Mouse (Mus musculus) midbrain, embryonic 10.5 days (tissue): ENCODE results near the gene Atp8b3. TPM values are rescaled to one million over a fixed set of nuclear protein-coding genes. Genes with fewer than 3 reads are reported as not detected.

ENCODE experiments used
- DNase-seq: peaks from one replicate; pipeline ENCODE4 v3.0.0-alpha.2; 2017; ENCODE audit warnings: low spot score
- H3K27ac ChIP-seq: fragments of 300-500 bp; sonication (generic); replicated peaks from 2 replicates; pipeline ENCODE4 v1.5.1; 2016; ENCODE audit warnings: mild to moderate bottlenecking
- H3K27me3 ChIP-seq: fragments of 300-500 bp; sonication (generic); 2 replicates; pipeline ENCODE4 v1.6.1; 2016; ENCODE audit warnings: low read depth, mild to moderate bottlenecking; ENCODE audit not compliant: poor library complexity, severe bottlenecking
- H3K36me3 ChIP-seq: fragments of 300-500 bp; sonication (generic); 2 replicates; pipeline ENCODE4 v1.6.1; 2016; ENCODE audit warnings: mild to moderate bottlenecking, moderate library complexity
- H3K4me1 ChIP-seq: fragments of 300-500 bp; sonication (generic); 2 replicates; pipeline ENCODE4 v1.6.1; 2016
- H3K4me3 ChIP-seq: fragments of 300-500 bp; sonication (generic); 2 replicates; pipeline ENCODE4 v1.5.1; 2016; ENCODE audit warnings: mild to moderate bottlenecking, moderate library complexity
- H3K9me3 ChIP-seq: fragments of 300-500 bp; sonication (generic); replicated peaks from 2 replicates; pipeline ENCODE4 v1.6.1; 2016; ENCODE audit warnings: mild to moderate bottlenecking
- WGBS: fragments of 180-500 bp; shearing (Covaris S2); methylation state at CpG from one replicate; pipeline ENCODE4 v1.1.7; 2016; 5-methylcytosine and 5-hydroxymethylcytosine counted together
- polyA plus RNA-seq: library from polyadenylated mRNA; unstranded; fragments of >200 nt; fragmentation: Nextera tagmentation; extraction: Ambion mirVana; gene quantifications from 2 replicates; pipeline ENCODE4 v1.2.1, GENCODE M21; 2016

The Atp8b3 gene
- polyA plus RNA-seq, 1 experiment from 2014 or later, result 0.79 TPM

- Histone ChIP-seq H3K9me3 (no peaks in the 10 kb centered on the region), H3K4me1 (peaks cover 78% of the 10 kb centered on the region), H3K36me3 (no peaks in the 10 kb centered on the region), H3K27me3 (peaks cover 5% of the 10 kb centered on the region; the same call in 1 of the 2 replicates), H3K27ac (peak overlapping the region; percentile 87), H3K4me3 (peak overlapping the region; percentile 82)
- under 1% methylated on average over 96 of the region's 96 CpGs for WGBS
- DNase-seq, result peak; percentile 50
These were observed 37.6 kb upstream of the Atp8b3 start for GRCm38 (mm10) chr10:80576351-80577194.

GRCm38 (mm10) chr10:80575925-80576324, 37.0 kb upstream of the Atp8b3 start:
- no peaks in the 10 kb centered on the region for H3K9me3 ChIP-seq
- H3K36me3 ChIP-seq, result no peaks in the 10 kb centered on the region
- DNase-seq, result no peak
- H3K4me1 ChIP-seq, result peaks cover 85% of the 10 kb centered on the region
- peaks cover 5% of the 10 kb centered on the region; the same call in 1 of the 2 replicates for H3K27me3 ChIP-seq
- H3K4me3 ChIP-seq, result peak overlapping the region; percentile 82
- whole genome bisulfite sequencing, result 17% methylated on average over 17 of the region's 17 CpGs
- H3K27ac ChIP-seq, result peak overlapping the region; percentile 87; the same call in 1 of the 2 replicates

GRCm38 (mm10) chr10:80574896-80575295, 36.0 kb upstream of the Atp8b3 start:
- Histone ChIP-seq H3K27me3 (peaks cover 5% of the 10 kb centered on the region; the same call in 1 of the 2 replicates), H3K4me1 (peaks cover 95% of the 10 kb centered on the region), H3K36me3 (no peaks in the 10 kb centered on the region), H3K27ac (no peak overlapping the region), H3K9me3 (no peaks in the 10 kb centered on the region), H3K4me3 (0 out of 2 replicates have a peak overlapping the region, but pooled peaks have one; percentile 82)
- no peak for DNase-seq
- 82% methylated on average over 3 of the region's 3 CpGs for WGBS

- peaks cover 97% of the 10 kb centered on the region for H3K4me1 ChIP-seq
- no peaks in the 10 kb centered on the region for H3K9me3 ChIP-seq
- 59% methylated on average over 9 of the region's 9 CpGs for WGBS
- peak overlapping the region; percentile 26; the same call in 1 of the 2 replicates for H3K4me3 ChIP-seq
- H3K27ac ChIP-seq, result peak overlapping the region; percentile 10; the same call in 1 of the 2 replicates
- peaks cover under 1% of the 10 kb centered on the region for H3K36me3 ChIP-seq
- H3K27me3 ChIP-seq, result peaks cover 5% of the 10 kb centered on the region; the same call in 1 of the 2 replicates
- no peak for DNase-seq
These were observed 35.0 kb upstream of the Atp8b3 start for GRCm38 (mm10) chr10:80573944-80574343.

GRCm38 (mm10) chr10:80572477-80572876, 33.6 kb upstream of the Atp8b3 start:
- 88% methylated on average over 2 of the region's 2 CpGs for WGBS
- Histone ChIP-seq H3K27ac (no peak overlapping the region), H3K36me3 (peaks cover 12% of the 10 kb centered on the region), H3K27me3 (peaks cover 5% of the 10 kb centered on the region; the same call in 1 of the 2 replicates), H3K4me3 (no peak overlapping the region), H3K4me1 (peaks cover 90% of the 10 kb centered on the region), H3K9me3 (no peaks in the 10 kb centered on the region)
- no peak for DNase-seq

GRCm38 (mm10) chr10:80570871-80571836, 32.2 kb upstream of the Atp8b3 start:
- peaks cover 90% of the 10 kb centered on the region for H3K4me1 ChIP-seq
- 20% methylated on average over 30 of the region's 30 CpGs for WGBS

GRCm38 (mm10) chr10:80570419-80570818, 31.5 kb upstream of the Atp8b3 start:
- H3K27ac ChIP-seq, result peak overlapping the region; percentile 85
- peaks cover 86% of the 10 kb centered on the region for H3K4me1 ChIP-seq
- H3K36me3 ChIP-seq, result peaks cover 15% of the 10 kb centered on the region
- H3K4me3 ChIP-seq, result peak overlapping the region; percentile 43; the same call in 1 of the 2 replicates
- H3K9me3 ChIP-seq, result no peaks in the 10 kb centered on the region
- H3K27me3 ChIP-seq, result peaks cover 5% of the 10 kb centered on the region; the same call in 1 of the 2 replicates
- 92% methylated on average over 10 of the region's 10 CpGs for WGBS
- no peak for DNase-seq

More at GRCm38 (mm10) chr10:80570871-80571836, 32.2 kb upstream of the Atp8b3 start:
- H3K36me3 ChIP-seq, result peaks cover 12% of the 10 kb centered on the region
- peak overlapping the region; percentile 43 for H3K4me3 ChIP-seq
- H3K27me3 ChIP-seq, result peaks cover 5% of the 10 kb centered on the region; the same call in 1 of the 2 replicates
- peak; percentile 51 for DNase-seq
- H3K9me3 ChIP-seq, result no peaks in the 10 kb centered on the region
- peak overlapping the region; percentile 85 for H3K27ac ChIP-seq

GRCm38 (mm10) chr10:80569664-80570066, 30.7 kb upstream of the Atp8b3 start:
- Histone ChIP-seq H3K4me3 (peak overlapping the region; percentile 43), H3K36me3 (peaks cover 16% of the 10 kb centered on the region), H3K27me3 (0 out of 2 replicates have a peak, but pooled peaks cover under 1% of the 10 kb centered on the region), H3K4me1 (peaks cover 78% of the 10 kb centered on the region), H3K9me3 (no peaks in the 10 kb centered on the region), H3K27ac (peak overlapping the region; percentile 85)
- WGBS, result 32% methylated on average over 10 of the region's 10 CpGs
- peak; percentile 44 for DNase-seq

- Histone ChIP-seq H3K27ac (no peak overlapping the region), H3K9me3 (no peaks in the 10 kb centered on the region), H3K4me1 (peaks cover 70% of the 10 kb centered on the region), H3K36me3 (peaks cover 16% of the 10 kb centered on the region), H3K27me3 (no peaks in the 10 kb centered on the region), H3K4me3 (no peak overlapping the region)
- no peak for DNase-seq
- WGBS, result 94% methylated on average over 29 of the region's 29 CpGs
These were observed 30.0 kb upstream of the Atp8b3 start for GRCm38 (mm10) chr10:80568876-80569275.

- Histone ChIP-seq H3K27me3 (no peaks in the 10 kb centered on the region), H3K4me3 (peak overlapping the region; percentile 34; the same call in 1 of the 2 replicates), H3K27ac (peak overlapping the region; percentile 66), H3K4me1 (peaks cover 57% of the 10 kb centered on the region), H3K36me3 (peaks cover 16% of the 10 kb centered on the region), H3K9me3 (no peaks in the 10 kb centered on the region)
- 22% methylated on average over 17 of the region's 17 CpGs for WGBS
- peak; percentile 88 for DNase-seq
These were observed 27.6 kb upstream of the Atp8b3 start for GRCm38 (mm10) chr10:80566375-80567092.

GRCm38 (mm10) chr10:80561116-80561944, 22.4 kb upstream of the Atp8b3 start, which contains the start of gene Rexo1:
Gene Rexo1, minus strand, starts transcription at chr10:80561560.
- WGBS, result under 1% methylated on average over 72 of the region's 72 CpGs
- Histone ChIP-seq H3K36me3 (0 out of 2 replicates have a peak, but pooled peaks cover 3% of the 10 kb centered on the region), H3K4me1 (peaks cover 49% of the 10 kb centered on the region), H3K27me3 (no peaks in the 10 kb centered on the region), H3K4me3 (peak within 1 kb of the TSS; percentile 99), H3K9me3 (no peaks in the 10 kb centered on the region), H3K27ac (peak within 1 kb of the TSS; percentile 99)
- peak; percentile 94 for DNase-seq
